Mouse (Mus musculus) forebrain, postnatal 0 days (tissue): ENCODE data around the gene Dnajc1. TPM values are rescaled to one million over a fixed set of nuclear protein-coding genes. Genes with fewer than 3 reads are reported as not detected.

Experiments
- ATAC-seq: fragments of 200-750 bp; cut with Nextera tagmentation; 2 replicates; pipeline ENCODE4 v1.8.0; 2017; ENCODE audit warnings: mild to moderate bottlenecking, moderate library complexity
- DNase-seq: peaks from one replicate; pipeline ENCODE4 v3.0.0-alpha.2; 2015
- H3K27ac ChIP-seq: fragments of 300-500 bp; sonication (generic); 2 replicates; pipeline ENCODE4 v1.5.1; 2014; ENCODE audit warnings: low read depth, mild to moderate bottlenecking, antibody characterized with exemption, low read length, moderate library complexity, mixed read lengths
- H3K27me3 ChIP-seq: fragments of 300-500 bp; sonication (generic); 2 replicates; pipeline ENCODE4 v1.6.1; 2014; ENCODE audit warnings: mild to moderate bottlenecking, low read length, mixed read lengths; ENCODE audit not compliant: insufficient read depth
- H3K36me3 ChIP-seq: fragments of 300-500 bp; sonication (generic); 2 replicates; pipeline ENCODE4 v1.6.1; 2014; ENCODE audit warnings: mild to moderate bottlenecking, moderate library complexity; ENCODE audit not compliant: insufficient read depth
- H3K4me1 ChIP-seq: fragments of 300-500 bp; sonication (generic); 2 replicates; pipeline ENCODE4 v1.6.1; 2014; ENCODE audit warnings: antibody characterized with exemption; ENCODE audit not compliant: insufficient read depth
- H3K4me2 ChIP-seq: fragments of 300-500 bp; sonication (generic); 2 replicates; pipeline ENCODE4 v1.6.1; 2014; ENCODE audit warnings: low read depth, mild to moderate bottlenecking, moderate library complexity
- H3K4me3 ChIP-seq: fragments of 300-500 bp; sonication (generic); 2 replicates; pipeline ENCODE4 v1.5.1; 2014; ENCODE audit warnings: low read depth, low read length, mixed read lengths
- H3K9ac ChIP-seq: fragments of 300-500 bp; sonication (generic); 2 replicates; pipeline ENCODE4 v1.6.1; 2014; ENCODE audit warnings: mild to moderate bottlenecking
- H3K9me3 ChIP-seq: fragments of 300-500 bp; sonication (generic); 2 replicates; pipeline ENCODE4 v1.6.1; 2016; ENCODE audit warnings: low read length
- CTCF ChIP-seq: sonication (generic); IDR thresholded peaks from 2 replicates; pipeline ENCODE4 v1.5.1; 2016; ENCODE audit warnings: antibody characterized with exemption, control low read depth, low read depth
- WGBS: fragments of 180-500 bp; shearing (Covaris S2); extraction: QIAGEN DNeasy Blood & Tissue Kit; methylation state at CpG from one replicate; pipeline ENCODE4 v1.1.7; 2014; 5-methylcytosine and 5-hydroxymethylcytosine counted together
- polyA plus RNA-seq: library from polyadenylated mRNA; unstranded; fragments of >200 nt; fragmentation: Nextera tagmentation; extraction: Ambion mirVana; gene quantifications from 2 replicates; pipeline ENCODE4 v1.2.1, GENCODE M21; 2015
- total RNA-seq: library from RNA; depleted of rRNA; stranded (reverse); fragments of >200 nt; gene quantifications from 2 replicates; pipeline ENCODE4 v1.2.3, GENCODE M21; 2014

Gene Dnajc1
- total and polyA plus RNA-seq, 2 experiments from 2014 or later = 15.7 to 18.7 TPM

DNA sequence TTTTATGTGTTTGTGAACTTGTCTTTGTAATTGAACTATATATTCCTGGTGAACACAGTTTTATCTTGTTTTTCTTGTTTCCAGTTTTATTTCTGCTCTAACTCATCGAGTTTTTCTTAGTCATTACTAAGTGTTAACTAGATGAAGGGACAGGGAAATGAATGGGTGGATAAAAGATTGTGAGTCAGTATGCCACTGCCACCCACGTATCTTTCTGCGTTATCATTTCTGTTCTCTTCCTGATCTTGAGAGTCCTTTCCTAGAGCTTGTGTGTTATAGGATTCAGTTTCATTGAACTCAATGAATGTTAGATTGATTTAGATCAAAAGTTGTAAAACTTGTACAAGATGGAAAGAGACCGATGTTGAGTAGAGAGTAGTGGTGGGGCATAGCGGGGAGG is 212.3 kb downstream of the Dnajc1 start:
- no peak overlapping the region for H3K27ac ChIP-seq
- no peaks in the 10 kb centered on the region for H3K4me1 ChIP-seq
- WGBS = 94% methylated on average over 5 of the region's 5 CpGs
- H3K4me2 ChIP-seq = no peak overlapping the region
- no peak overlapping the region for H3K9ac ChIP-seq
- H3K4me3 ChIP-seq = no peak overlapping the region
- H3K27me3 ChIP-seq = no peaks in the 10 kb centered on the region
- no peaks in the 10 kb centered on the region for H3K9me3 ChIP-seq
- peaks cover 8% of the 10 kb centered on the region; the same call in 1 of the 2 replicates for H3K36me3 ChIP-seq
- no peak for ATAC-seq
- DNase-seq = no peak
- TF ChIP-seq CTCF = no peak

GRCm38 (mm10) chr2:18176235-18176634 is 216.4 kb downstream of the Dnajc1 start:
- TF ChIP-seq CTCF = no peak
- H3K9ac ChIP-seq = no peak overlapping the region
- no peak for ATAC-seq
- no peak overlapping the region for H3K27ac ChIP-seq
- WGBS = 89% methylated on average over 3 of the region's 3 CpGs
- DNase-seq = no peak
- no peaks in the 10 kb centered on the region for H3K4me1 ChIP-seq
- no peaks in the 10 kb centered on the region for H3K27me3 ChIP-seq
- H3K4me2 ChIP-seq = no peak overlapping the region
- H3K9me3 ChIP-seq = no peaks in the 10 kb centered on the region
- H3K4me3 ChIP-seq = no peak overlapping the region
- peaks cover 7% of the 10 kb centered on the region for H3K36me3 ChIP-seq

DNA sequence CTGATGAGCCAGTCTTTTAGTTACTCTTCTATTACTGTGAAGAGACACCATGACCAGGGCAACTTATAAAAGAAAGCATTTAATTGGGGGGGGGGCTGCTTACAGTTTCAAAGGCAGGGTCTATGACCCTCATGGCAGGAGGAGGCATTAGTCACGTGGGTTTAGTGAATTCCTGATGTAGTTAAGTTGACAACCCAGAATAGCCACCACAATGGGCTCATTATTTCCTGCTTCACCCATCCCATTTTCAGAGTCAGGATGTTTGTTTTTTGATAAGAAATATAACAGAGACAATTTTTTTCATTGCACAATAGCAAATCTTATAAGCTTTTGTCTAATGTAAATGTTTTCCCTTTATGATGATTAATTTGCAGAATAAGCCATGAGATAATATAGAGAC is 217.4 kb downstream of the Dnajc1 start:
- no peaks in the 10 kb centered on the region for H3K4me1 ChIP-seq
- no peak for TF ChIP-seq CTCF
- 36% methylated on average over 1 of the region's 1 CpGs for WGBS

DNA sequence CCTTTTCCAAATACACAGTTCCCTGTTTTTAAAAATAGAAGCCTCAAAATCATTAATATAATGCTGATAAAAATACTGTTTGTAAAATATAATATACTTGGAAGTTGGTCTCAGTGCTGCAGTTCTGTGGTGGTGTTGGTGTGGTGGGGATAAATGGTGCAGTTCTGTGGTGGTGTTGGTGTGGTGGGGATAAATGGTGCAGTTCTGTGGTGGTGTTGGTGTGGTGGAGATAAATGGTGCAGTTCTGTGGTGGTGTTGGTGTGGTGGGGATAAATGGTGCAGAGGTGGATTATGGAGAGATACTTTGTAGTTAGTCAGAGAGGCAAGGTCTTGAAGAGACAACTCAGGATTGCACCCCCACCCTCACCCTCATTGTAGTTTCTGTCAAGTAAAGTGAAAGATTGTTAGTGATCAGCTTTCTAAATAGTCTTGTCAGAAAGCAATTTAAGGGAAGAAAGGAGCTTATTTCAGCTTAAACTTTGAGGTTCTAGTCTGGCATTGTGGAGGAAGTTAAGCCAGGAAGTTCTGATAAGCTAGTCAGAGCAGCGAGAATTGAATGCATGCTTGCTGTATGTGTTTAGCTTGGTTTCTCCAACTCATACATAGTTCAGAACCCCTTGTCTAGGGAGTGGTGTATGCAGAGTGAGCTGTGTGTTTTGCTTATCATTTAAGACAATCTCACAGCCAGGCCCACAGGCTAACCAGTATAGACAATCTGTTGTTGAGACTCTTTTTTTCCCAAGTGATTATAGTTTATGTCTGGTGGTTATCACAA is 223.3 kb downstream of the Dnajc1 start:
- Histone ChIP-seq H3K4me3 (no peak overlapping the region), H3K9me3 (no peaks in the 10 kb centered on the region), H3K36me3 (peaks cover 3% of the 10 kb centered on the region; the same call in 1 of the 2 replicates), H3K4me1 (no peaks in the 10 kb centered on the region), H3K27ac (no peak overlapping the region), H3K27me3 (no peaks in the 10 kb centered on the region), H3K4me2 (no peak overlapping the region), H3K9ac (no peak overlapping the region)
- DNase-seq (no peak), ATAC-seq (no peak)
- TF ChIP-seq CTCF = no peak
- 74% methylated on average over 1 of the region's 1 CpGs for WGBS

More for the DNA sequence above, 217.4 kb downstream of the Dnajc1 start:
- Histone ChIP-seq H3K27ac (no peak overlapping the region), H3K4me3 (no peak overlapping the region), H3K27me3 (no peaks in the 10 kb centered on the region), H3K9me3 (no peaks in the 10 kb centered on the region), H3K36me3 (peaks cover 7% of the 10 kb centered on the region), H3K4me2 (no peak overlapping the region), H3K9ac (no peak overlapping the region)
- ATAC-seq (no peak), DNase-seq (no peak)

- Histone ChIP-seq H3K4me3 (no peak overlapping the region), H3K9ac (no peak overlapping the region), H3K4me1 (no peaks in the 10 kb centered on the region), H3K9me3 (no peaks in the 10 kb centered on the region), H3K27ac (no peak overlapping the region), H3K36me3 (peaks cover 6% of the 10 kb centered on the region), H3K4me2 (no peak overlapping the region), H3K27me3 (no peaks in the 10 kb centered on the region)
- no peak for TF ChIP-seq CTCF
- no peak for ATAC-seq
- WGBS = 62% methylated on average over 2 of the region's 2 CpGs
- DNase-seq = no peak
Observed at GRCm38 (mm10) chr2:18165511-18165910, 227.1 kb downstream of the Dnajc1 start.

- DNase-seq (peak; percentile 9), ATAC-seq (no peak)
- H3K27me3 ChIP-seq = no peaks in the 10 kb centered on the region
- WGBS = 25% methylated on average over 5 of the region's 5 CpGs
- no peak overlapping the region for H3K4me2 ChIP-seq
- H3K4me3 ChIP-seq = no peak overlapping the region
- H3K9ac ChIP-seq = no peak overlapping the region
- H3K4me1 ChIP-seq = no peaks in the 10 kb centered on the region
- H3K27ac ChIP-seq = no peak overlapping the region
- H3K9me3 ChIP-seq = no peaks in the 10 kb centered on the region
- peaks cover 10% of the 10 kb centered on the region for H3K36me3 ChIP-seq
- no peak for TF ChIP-seq CTCF
Observed at GRCm38 (mm10) chr2:18160992-18161391, 231.6 kb downstream of the Dnajc1 start.

GRCm38 (mm10) chr2:18159426-18159825 is 233.2 kb downstream of the Dnajc1 start:
- TF ChIP-seq CTCF = no peak
- ATAC-seq = no peak
- Histone ChIP-seq H3K9ac (no peak overlapping the region), H3K27me3 (no peaks in the 10 kb centered on the region), H3K4me2 (no peak overlapping the region), H3K9me3 (no peaks in the 10 kb centered on the region), H3K27ac (no peak overlapping the region), H3K4me3 (no peak overlapping the region), H3K36me3 (peaks cover 10% of the 10 kb centered on the region), H3K4me1 (no peaks in the 10 kb centered on the region)
- WGBS = 90% methylated on average over 3 of the region's 3 CpGs
- DNase-seq = no peak
